Mouse (Mus musculus): Measurements from ENCODE around the gene Gm8126. TPM values are rescaled to one million over a fixed set of nuclear protein-coding genes. Genes with fewer than 3 reads are reported as not detected.
"Not testable (repeated sequence)": the region's sequence is repeated elsewhere in the genome, so short reads cannot be mapped to it uniquely, and the experiment has no call there.

Gm8126 gene
- polyA plus RNA-seq, 1 experiment from 2014 or later: not detected

DNA sequence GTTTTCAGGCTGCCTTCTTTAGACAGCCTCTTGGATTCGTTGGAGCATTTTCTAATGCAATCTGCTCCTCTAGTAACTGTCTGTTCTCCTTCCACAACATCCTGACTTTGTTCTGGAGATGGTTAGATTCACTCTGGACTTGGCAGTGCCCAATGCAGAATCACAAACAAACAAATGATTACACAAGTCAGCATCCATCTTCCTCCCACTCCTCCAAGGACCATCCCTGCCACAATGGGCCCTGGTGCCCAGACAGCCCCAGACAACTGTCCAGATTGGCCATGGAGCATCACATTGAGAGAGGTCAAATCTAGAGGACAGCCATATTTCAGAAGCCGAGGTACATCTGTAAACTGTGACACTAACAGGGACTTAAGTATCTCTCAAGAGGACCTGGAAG, 19.0 kb downstream of the Gm8126 start:
- not testable (repeated sequence) for H3K4me2 ChIP-seq; H3K9ac ChIP-seq (replicated peaks); H3K36me3 ChIP-seq; ATAC-seq (ENCODE audit: low FRiP score); H3K9me3 ChIP-seq (replicated peaks); H3K27me3 ChIP-seq (replicated peaks); H3K4me3 ChIP-seq (replicated peaks); H3K27ac ChIP-seq (replicated peaks); H3K4me1 ChIP-seq
- whole genome bisulfite sequencing: 71% methylated on average over 2 of the region's 2 CpGs

- not testable (repeated sequence) for H3K4me1 ChIP-seq; H3K27ac ChIP-seq (replicated peaks); H3K9ac ChIP-seq (replicated peaks); H3K4me3 ChIP-seq (replicated peaks); H3K4me2 ChIP-seq; ATAC-seq (ENCODE audit: low FRiP score); H3K27me3 ChIP-seq (replicated peaks); H3K36me3 ChIP-seq; H3K9me3 ChIP-seq (replicated peaks)
- 88% methylated on average over 4 of the region's 4 CpGs for WGBS
Observed at GRCm38 (mm10) chr14:43278146-43278545, 19.7 kb downstream of the Gm8126 start.

- H3K4me2 ChIP-seq; H3K4me1 ChIP-seq; ATAC-seq (ENCODE audit: low FRiP score); H3K36me3 ChIP-seq; H3K9ac ChIP-seq (replicated peaks); H3K27me3 ChIP-seq (replicated peaks); H3K9me3 ChIP-seq (replicated peaks); H3K27ac ChIP-seq (replicated peaks); H3K4me3 ChIP-seq (replicated peaks): not testable (repeated sequence)
- WGBS: 87% methylated on average over 3 of the region's 3 CpGs
Observed at GRCm38 (mm10) chr14:43278681-43279080, 20.2 kb downstream of the Gm8126 start.

- not testable (repeated sequence) for H3K4me1 ChIP-seq; H3K9me3 ChIP-seq (replicated peaks); H3K27ac ChIP-seq (replicated peaks); H3K4me2 ChIP-seq; H3K27me3 ChIP-seq (replicated peaks); H3K4me3 ChIP-seq (replicated peaks); H3K9ac ChIP-seq (replicated peaks); H3K36me3 ChIP-seq; ATAC-seq (ENCODE audit: low FRiP score)
- 87% methylated on average over 3 of the region's 3 CpGs for WGBS
Observed at GRCm38 (mm10) chr14:43293503-43293902, 35.1 kb downstream of the Gm8126 start, which contains the start of gene Gm8127. Gene Gm8127 (minus strand): TSS chr14:43293832.

Other genes starting within 250 kb of the Gm8126 start
- gene Gm10376, start 243.0 kb upstream of the Gm8126 start, polyA plus RNA-seq (2015; fragmentation: Nextera tagmentation; extraction: Ambion mirVana): not detected in 2 replicates
- gene Gm8094, start 182.0 kb upstream of the Gm8126 start, polyA plus RNA-seq (2015; fragmentation: Nextera tagmentation; extraction: Ambion mirVana): not detected in 2 replicates
- 0.20 TPM in 1 of 2 replicates, not detected in the other for gene Gm8104, start 158.0 kb upstream of the Gm8126 start, polyA plus RNA-seq (2015; fragmentation: Nextera tagmentation; extraction: Ambion mirVana)
- 0.15 TPM in 1 of 2 replicates, not detected in the other for gene Gm7233, start 78.8 kb upstream of the Gm8126 start, polyA plus RNA-seq (2015; fragmentation: Nextera tagmentation; extraction: Ambion mirVana)
- not detected in 2 replicates for gene Gm8122, start 23.3 kb upstream of the Gm8126 start, polyA plus RNA-seq (2015; fragmentation: Nextera tagmentation; extraction: Ambion mirVana)
- gene Gm9732, start 16.4 kb downstream of the Gm8126 start, polyA plus RNA-seq (2015; fragmentation: Nextera tagmentation; extraction: Ambion mirVana): not detected in 2 replicates
- not detected in 2 replicates for gene Gm8127, start 35.2 kb downstream of the Gm8126 start, polyA plus RNA-seq (2015; fragmentation: Nextera tagmentation; extraction: Ambion mirVana)
- 0.20 TPM in 1 of 2 replicates, not detected in the other for gene 1700001F09Rik, start 89.2 kb downstream of the Gm8126 start, polyA plus RNA-seq (2015; fragmentation: Nextera tagmentation; extraction: Ambion mirVana)
- not detected in 2 replicates for gene Gm8138, start 157.7 kb downstream of the Gm8126 start, polyA plus RNA-seq (2015; fragmentation: Nextera tagmentation; extraction: Ambion mirVana)